Mouse (Mus musculus) erythroblast, embryonic 14.5 days (primary cell): ENCODE measurements around the gene Ddc.

Experiments used
- GATA1 ChIP-seq: IDR thresholded peaks from 2 replicates; pipeline ENCODE4 v1.6.1; 2012; ENCODE audit warnings: low read length, inconsistent platforms, mixed read lengths
- TAL1 ChIP-seq: IDR thresholded peaks from 3 replicates; pipeline ENCODE4 v1.6.1; 2012; ENCODE audit warnings: low read length, inconsistent platforms, mixed read lengths

DNA sequence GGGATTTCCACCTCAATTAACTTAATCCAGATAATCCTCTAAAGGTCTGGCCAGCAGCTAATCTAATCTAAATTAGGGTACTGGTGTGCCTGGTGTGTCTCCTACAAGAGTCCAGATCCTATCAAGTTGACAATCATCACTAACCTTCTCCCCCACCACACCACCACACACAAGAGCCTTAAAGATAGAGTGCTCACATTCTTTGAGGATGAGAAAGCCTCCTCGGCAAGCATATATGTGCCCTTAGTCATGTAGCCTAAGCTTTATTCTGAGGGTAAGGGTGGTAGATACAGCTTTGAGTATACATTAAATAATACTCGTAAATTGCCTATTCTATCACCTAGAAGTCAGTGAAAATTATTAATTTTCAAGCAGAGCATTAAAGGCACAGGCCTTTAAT lies 57.2 kb downstream of the Ddc start:
- TF ChIP-seq GATA1 (no peak), TAL1 (no peak)
